Mouse (Mus musculus): Measurements from ENCODE around the gene Rab28.

DNA sequence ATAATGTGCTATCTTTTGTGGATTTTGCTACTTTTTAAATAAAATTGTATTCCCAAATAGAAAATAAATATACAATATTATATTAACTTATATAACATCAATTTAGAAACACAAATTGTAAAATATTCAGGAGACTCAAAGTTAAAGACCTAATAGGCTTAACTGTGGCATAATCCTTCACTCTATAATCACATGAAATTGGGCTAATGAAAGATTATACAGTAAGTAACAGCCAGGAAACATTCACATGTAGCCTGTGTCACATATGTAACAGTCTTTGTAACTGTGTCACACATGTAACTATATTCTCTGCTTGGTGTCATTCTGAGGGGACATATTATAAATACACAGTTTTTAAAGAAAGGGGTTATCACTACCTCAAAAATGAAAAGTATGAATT, 22.9 kb downstream of the Rab28 start:
- TF ChIP-seq CTCF (IDR thresholded peaks at IDR 0.05; ENCODE audit: low read depth, low read length) (no peak), POLR2A (IDR thresholded peaks at IDR 0.05; ENCODE audit: insufficient read depth, low read length) (no peak), EP300 (IDR thresholded peaks at IDR 0.05; ENCODE audit: insufficient read depth, low read depth, low read length) (no peak)

All from ES-Bruce4 (cell line).